Mouse (Mus musculus): ENCODE results near the gene Miox.

DNA sequence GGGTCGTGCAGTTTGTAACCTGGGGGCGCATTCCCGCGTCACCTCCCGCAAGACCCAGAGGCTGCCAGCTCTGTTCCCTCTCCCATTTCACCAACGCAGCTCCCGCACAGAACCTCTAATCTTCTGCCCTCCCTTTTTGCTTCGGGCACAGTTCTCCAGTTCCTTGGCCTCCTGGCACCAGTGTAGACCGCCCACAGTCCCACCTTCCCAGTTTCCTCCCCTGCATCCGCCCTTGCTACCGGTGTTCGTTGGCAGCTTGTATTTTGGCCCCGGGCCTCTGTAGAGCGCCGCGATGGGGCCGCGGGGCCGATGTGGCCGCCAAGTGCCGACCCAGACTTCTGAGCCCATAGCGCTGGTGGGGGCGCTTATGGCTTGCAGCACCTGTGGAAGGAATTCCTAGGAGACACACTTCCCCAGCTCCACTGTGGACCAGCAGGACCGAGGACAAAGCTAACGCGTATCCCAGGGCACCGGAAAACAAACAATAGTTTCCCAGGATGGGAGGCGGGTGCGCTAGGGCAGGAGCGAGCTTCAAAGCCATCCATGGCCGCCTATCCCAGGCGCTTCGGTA, 44.7 kb downstream of the Miox start, which contains the start of gene Odf3b:
- TF ChIP-seq CTCF (IDR thresholded peaks at IDR 0.05; ENCODE audit: borderline replicate concordance, control insufficient read depth, extremely low read depth, insufficient read depth, low read length, poor library complexity), result no peak
- TF ChIP-seq POLR2A (IDR thresholded peaks at IDR 0.05; ENCODE audit: control insufficient read depth, extremely low read depth, insufficient read depth, low read length, poor library complexity), result peak; percentile 37; the same call in 1 of the 2 replicates

Measured in thymus, adult 2 months (tissue).